Mouse (Mus musculus): ENCODE measurements at regions not wholly inside any gene's neighbourhood (a gene's known extent, or its start where the extent isn't known, plus 50 kb on each side); places are given as distances from the start of the nearest gene placed in this dataset.

DNA sequence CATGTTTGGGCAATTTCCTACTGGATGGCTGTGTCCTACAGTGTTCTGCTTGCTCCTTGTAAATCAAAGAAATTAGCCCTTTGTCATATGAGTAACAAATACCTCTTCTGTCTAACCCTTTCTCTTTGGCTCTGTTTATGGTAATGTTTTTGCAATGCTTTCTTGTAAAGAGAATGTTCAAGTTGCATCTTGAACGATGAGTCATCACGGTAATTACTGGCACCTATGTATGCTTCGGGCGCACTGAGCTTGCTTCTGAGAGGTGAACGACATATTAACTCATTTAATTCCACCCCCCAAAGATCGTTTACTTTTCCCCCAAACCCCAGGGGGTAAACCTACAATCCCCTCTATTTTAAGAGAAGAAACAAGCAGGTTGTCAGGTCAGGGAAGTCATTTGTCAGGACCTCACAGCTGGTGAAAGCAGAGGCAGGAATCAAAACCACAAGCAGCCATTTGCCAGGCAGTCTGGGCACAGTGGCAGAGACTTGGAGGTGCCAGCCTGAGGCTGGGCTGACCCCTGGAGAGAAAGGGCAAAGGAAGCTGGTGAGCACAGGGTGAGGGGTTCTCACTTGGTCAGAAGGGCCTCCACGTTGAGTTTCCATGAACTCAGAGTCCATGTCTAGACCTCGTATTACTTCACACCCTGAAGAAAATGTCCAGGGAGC, 87.6 kb upstream of the Atp1a1 start:
- no peak for DNase-seq

DNA sequence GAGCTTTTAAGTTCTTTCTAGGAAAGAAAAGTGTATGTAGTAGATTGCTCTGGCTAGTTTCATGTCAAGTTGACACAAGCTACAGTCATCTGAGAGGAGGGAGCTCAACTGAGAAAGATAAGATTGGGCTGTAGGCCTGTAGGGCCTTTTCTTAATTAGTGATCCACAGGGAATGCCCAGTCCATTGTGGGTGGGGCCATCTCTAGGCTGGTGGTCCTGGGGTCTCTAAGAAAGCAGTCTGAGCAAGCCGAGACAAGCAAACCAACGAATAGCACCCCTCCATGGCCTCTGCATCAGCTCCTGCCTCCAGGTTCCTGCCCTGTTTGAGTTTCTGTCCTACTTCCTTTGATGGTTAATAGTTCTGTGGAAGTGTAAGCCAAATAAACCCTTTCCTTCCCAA, 86.3 kb upstream of the Atp1a1 start:
- no peak for DNase-seq

DNA sequence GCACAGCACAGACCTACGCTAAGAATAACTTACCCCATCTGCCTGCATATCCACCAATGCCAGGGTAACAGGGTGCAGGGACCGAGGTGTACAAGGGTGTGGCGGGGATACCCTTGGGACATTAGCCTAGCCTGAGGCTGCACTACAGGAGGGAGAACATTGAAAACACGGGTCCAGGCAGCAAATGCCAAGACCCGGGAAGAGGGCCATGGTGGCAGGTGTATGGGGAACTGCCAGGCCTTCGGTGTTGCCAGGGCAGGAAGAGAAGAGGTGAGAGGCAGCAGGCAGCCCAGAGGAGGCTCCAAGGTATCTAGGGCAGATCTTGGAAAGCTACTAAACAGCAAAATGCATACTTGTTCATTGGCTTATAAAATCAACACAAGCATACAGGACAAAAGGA, 85.7 kb upstream of the Atp1a1 start:
- DNase-seq: no peak

DNA sequence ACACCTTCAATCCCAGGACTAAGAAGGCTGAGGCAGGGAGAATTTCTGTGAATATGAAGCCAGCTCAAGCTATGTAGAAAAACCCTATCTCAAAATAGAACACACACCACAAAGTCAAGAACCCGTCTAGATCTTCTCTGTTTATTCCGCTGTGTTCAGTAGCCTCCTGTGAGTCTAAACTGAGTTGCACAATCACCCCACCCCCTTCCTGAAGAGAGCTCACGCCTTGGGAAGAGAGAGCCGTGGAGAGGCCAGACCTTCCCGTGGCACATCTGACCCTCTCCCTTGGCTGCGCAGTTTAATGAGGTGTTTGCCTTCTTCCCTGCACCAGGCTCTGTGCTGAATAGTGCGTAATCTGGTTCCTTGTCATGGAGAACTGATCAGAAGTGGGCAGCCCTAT, 80.7 kb upstream of the Atp1a1 start:
- no peak for DNase-seq

DNA sequence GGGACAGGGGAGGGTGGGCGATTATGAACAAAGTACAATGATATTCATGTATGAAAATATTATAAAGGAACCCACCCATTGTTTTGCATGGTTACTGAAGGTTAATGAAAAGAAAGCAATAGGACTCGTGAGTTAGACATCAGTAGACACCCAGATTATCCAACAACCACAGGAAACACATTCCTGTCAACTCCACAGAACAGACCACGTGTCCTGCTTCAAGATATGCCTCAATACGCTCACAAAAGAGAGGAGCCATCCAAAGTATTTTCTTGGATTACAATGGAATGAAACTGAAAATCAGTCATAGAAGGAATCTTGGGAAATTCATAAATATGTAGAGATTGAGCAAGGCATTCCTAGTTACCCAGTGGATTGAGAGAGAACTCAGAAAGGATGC, 68.5 kb upstream of the Atp1a1 start:
- DNase-seq: no peak

DNA sequence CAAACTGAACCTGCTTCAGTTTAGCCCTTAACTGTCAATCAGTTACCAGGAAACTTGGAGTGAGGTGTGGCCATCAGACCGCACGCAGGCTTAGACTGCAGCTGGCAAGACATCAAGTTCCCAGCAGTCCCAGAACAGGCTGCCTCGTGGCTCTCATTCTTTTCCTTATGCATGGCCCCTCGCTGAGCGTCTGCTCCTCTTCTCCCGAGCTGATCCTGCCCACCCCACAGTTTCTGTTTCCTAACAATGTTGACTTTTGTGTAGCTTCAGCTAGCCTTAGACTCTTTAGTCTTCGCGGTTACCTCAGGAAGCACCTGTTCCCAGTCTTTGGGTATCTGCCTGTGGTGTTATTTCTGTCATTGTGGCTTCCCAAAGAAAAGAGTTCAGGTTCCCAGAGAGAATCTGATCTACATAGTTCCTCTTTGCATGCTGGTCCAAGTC, 66.1 kb upstream of the Atp1a1 start:
- no peak for DNase-seq

DNA sequence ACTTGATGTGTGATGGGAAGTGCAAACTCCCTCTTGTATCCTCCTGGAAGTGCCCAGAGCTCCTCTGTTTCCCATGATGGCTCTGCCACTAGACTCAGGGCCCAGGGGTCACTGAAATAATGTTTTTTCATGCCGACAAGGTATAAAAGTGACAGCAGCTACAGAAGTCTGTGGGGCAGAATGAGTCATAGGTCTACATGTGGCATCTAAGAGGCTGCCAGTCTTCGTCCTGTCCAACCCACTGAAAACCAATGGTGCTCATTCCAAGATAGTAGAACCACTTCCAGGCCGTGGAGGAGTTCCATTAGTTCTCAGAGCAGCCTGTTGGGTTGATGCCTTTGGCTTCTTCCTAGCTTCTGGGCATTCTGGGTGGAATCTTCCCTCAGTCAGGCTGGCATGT, 65.3 kb upstream of the Atp1a1 start:
- no peak for DNase-seq

DNA sequence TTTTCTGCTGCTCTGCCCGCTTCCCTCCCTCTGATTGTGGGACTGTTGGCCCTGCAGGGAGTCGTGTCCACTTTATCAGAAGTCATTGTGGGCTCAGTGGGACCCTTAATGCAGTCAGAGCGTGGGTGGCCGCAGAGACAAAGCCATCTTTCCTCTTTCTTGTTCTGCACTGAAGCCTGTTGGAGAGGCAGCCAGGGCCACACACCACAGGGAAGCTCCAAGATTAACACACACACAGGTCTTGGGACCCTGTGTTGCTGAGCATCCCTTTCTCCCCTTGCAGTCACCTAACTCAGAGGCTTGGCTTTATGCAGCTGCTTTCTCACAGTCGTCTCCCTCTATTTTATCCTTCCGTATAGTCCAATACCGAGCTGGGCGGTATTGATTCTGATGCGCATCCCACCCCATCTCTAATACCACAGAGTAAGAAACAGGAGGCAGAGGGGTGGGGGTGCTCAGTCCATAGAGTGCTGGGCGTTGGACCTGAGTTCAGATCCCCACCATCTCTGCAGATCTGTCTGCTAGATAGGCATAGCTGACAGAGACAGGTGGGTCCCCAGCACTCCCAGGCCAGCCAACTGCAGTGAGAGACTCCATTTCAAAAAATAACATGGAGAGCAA, 63.4 kb upstream of the Atp1a1 start:
- DNase-seq: no peak

DNA sequence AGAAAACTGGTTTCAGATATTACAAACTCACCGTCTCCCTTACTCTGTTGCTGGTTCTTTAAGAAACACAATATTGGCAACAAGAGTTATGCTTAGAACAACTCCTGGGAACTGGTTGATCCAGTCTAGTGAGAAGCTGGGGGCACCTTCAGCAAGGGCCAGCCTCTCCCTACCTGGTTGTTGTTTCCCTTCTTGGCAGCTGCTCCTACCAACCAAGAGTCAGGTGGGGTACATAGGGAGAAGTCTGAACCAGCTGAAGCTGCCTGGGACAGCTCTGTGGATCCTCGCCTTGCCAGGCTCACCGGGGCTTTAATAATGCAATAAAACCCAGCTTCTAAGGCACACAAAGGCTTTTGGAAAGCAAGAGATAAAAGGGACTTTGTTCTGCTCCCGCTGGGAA, 62.7 kb upstream of the Atp1a1 start:
- no peak for DNase-seq

DNA sequence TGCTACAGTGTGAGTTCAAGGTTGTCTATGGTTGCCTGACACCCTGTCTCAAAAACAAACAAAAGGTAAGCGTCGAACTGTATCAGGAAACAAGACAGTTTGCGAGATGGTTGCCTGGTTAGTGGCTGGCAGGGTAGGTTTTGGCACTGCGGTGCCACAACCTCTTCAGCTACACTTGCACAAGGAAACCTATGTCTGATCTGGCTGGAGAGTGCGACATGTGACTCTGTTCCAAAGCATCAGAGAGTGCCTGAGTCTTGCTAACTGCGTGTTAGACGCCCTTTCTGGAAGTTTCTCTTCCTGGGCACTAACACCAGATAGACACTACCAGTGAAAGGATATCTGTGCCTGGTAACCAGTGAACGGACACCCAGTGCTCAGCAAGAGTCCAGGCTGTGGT, 62.1 kb upstream of the Atp1a1 start:
- no peak for DNase-seq

DNA sequence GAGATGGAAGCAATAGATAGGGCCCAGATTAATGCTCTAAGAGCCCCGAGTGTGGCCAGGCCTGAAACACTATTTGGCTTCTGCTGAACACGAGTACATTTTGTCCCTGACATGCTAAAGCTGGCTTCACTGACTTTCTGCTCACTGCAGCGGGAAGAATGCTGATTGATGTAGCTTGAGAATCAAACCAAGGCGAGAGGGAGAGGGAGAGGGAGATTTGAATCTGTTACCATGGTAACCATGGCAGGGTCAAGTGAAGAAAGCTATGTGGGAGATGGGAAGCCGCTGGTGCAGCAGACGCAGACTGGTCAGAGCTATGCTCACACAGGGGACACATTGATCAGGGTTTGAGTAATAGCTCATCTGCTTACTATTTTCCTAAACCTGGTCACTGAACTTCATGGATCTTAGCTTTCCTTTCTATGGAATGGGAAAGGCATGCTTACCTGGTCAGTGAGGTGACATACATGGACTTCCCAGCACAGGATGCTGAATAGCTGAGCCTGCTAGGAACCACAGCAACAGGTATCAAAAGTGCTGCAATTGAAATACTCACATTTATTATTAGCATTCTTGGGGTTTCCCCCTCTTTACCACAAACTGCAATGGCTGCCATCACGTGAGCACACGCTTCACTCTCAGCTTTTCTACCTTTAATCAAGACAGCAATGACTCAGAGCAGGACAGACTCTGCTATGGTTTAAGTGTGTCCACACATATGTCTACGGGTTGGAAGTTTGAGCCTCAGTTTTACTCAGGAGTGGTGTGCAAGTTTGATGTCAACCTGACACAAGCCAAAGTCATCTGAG, 56.9 kb upstream of the Atp1a1 start:
- no peak for DNase-seq

DNA sequence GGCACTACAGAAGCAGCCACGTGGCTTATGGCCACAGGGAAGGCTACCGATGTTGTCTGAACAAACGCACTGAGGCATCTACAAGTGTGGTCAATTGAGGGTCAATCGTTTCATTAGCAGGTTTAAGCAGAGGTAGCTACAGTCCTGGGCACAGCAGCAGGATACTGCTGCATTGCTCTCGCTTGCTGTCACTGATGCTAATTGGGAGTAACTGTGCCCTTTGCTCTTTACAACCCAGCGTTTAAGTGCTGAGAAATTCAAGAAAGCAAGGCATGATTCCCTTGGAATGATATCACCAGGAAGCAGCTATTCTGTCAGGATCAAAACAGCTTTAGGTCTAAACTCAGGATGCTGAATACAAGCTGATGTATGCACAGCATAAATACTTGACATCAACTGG, 56.2 kb upstream of the Atp1a1 start:
- DNase-seq: no peak

DNA sequence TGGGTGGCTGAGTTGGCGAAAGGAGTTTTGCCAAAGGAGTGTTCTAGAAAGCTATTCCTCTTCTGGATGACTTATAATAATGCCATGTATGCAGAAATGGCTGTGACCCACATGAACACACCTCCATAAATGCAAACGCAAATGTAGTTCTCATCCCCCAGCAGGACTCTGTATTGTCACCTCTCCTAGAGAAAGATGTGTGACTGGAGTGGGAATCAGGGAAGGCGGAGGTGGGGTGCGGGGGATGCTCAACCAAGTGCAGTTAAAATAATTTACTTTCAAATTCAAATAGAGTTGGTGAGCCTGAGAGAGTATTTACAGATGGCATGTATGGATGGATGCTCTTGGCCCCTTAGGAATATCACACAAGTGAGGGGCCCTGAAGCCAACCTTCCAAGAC, 55.7 kb upstream of the Atp1a1 start:
- DNase-seq: no peak

DNA sequence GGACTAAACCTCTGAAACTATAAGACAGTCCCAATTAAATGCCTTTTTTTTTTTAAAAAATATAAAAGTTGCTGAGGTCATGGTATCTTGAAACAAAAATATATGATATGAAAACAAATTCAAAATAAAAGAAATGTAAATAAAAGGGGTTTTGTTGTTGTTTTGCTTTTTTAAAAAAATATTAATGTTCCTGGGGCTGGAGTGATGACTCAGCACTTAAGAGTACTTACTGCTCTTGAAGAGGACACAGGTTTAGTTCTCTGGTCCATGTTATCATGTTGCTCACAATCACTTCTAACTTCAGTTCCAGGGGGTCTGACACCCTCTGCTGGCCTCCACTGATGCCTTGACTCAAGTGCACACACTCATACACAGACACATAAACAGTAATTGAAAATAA, 53.5 kb upstream of the Atp1a1 start:
- DNase-seq: no peak

DNA sequence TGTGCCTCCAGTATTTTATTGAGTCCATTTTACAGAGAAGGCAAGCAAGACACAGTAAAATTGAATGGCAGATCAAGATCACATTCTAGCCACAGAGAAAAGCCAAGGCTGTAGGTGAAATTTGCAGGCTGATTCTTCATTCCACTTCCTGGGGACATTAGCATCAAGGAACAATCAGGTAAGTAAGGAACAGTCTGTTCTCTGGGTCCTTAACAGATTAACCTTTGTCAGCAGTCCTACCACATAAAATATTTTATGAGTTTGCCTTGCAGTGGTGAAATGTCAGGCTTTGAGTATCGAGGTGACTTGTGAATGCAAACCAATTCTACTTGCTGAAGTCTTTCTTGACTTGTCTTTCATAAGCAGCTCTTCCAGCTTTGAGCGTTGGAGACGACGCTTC, 50.2 kb upstream of the Atp1a1 start:
- DNase-seq: no peak
